Comparison of ENCODE assay signal across 9 mouse cellular contexts in the genomic region with DNA sequence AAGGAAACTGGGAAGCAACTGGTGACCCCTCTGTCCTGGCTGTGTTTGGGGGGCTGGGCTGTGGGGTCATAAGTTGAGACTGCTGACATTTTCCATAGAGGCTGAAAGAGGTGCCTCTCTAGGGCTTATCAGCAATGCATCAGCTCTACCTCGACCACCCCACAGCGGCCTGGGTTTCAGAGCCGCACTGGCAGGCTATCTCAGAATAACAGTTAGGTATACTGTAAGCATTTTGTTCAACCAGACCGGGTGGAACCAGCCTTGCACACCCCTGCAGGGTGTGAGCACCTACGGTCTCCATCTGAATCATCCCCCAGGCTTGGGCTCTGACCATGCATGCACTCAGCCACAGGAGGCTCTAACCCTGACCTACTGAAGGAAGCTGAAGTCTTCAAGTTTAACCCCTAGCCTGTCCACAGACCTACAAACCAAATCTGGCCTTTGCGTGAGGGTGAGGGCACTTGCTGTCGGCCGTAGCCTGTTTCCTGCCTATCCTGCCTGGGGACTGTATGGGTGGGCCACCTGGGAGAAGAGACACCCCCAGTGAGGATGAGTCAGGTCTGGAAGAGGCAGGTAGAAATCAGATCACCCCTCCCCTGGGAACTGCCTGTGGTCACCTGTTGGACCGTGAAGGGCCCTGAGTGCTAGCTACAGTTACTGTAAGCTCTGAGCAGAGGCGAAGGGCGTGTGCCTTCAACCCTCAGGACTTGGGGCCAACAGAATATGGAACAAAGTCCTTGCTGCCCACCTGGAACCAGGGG.
DNase-seq lines count a peak whose midpoint lies in the region; ATAC-seq and TF ChIP-seq lines count a peak whose summit lies in the region.
"Had no signal": no experiment of that assay in that cellular context is flagged by ENCODE, and none has a peak within 500 bp of the region (broad histone marks: within the 10 kb centered on the region; RNA-seq: fewer than 3 reads in every experiment).

No protein-coding gene starts in this region.

- H3K4me3 ChIP-seq in kidney, embryonic 16.5 days (ENCODE audit: low read length), result no peak overlapping the region
- H3K4me3 ChIP-seq in embryonic facial prominence, embryonic 13.5 days, result no peak overlapping the region
- no peak overlapping the region for H3K4me3 ChIP-seq in liver, embryonic 14.5 days (ENCODE audit: insufficient read depth in 1 of 2, low read depth in 2 of 2, low read length in 2 of 2)
- H3K4me3 ChIP-seq in layer of hippocampus, adult 2 months, result no peak overlapping the region

- peaks cover 49% of the 10 kb centered on the region for H3K4me1 ChIP-seq in kidney, embryonic 16.5 days (ENCODE audit: insufficient read depth, low read length)
- H3K4me1 ChIP-seq in embryonic facial prominence, embryonic 13.5 days, result peaks cover 53% of the 10 kb centered on the region
- H3K4me1 ChIP-seq in liver, embryonic 14.5 days (replicated peaks; ENCODE audit: control insufficient read depth in 2 of 2, insufficient read depth in 2 of 2, low read length in 1 of 2), result peaks cover 3 to 19% of the 10 kb centered on the region in 2 experiments; a peak in 3 of 4 replicates

- ATAC-seq in kidney, embryonic 16.5 days (ENCODE audit: low FRiP score, low TSS enrichment), result no peak; the same call in 1 of the 2 replicates
- no peak for ATAC-seq in embryonic facial prominence, embryonic 13.5 days (ENCODE audit: insufficient number of reproducible peaks, insufficient read depth, low FRiP score, low TSS enrichment, low read depth)
- ATAC-seq in liver, embryonic 14.5 days (ENCODE audit: insufficient read depth), result peak; percentile 27; the same call in 1 of the 2 replicates

- peak overlapping the region; percentile 78 for H3K27ac ChIP-seq in kidney, embryonic 16.5 days (ENCODE audit: low read length)
- H3K27ac ChIP-seq in embryonic facial prominence, embryonic 13.5 days, result peak overlapping the region; percentile 95
- H3K27ac ChIP-seq in liver, embryonic 14.5 days, result no peak overlapping the region
- H3K27ac ChIP-seq in layer of hippocampus, adult 2 months, result no peak overlapping the region

- TF ChIP-seq EP300 in liver, embryonic 14.5 days (IDR thresholded peaks at IDR 0.05; ENCODE audit: low read depth), result no peak

- no peak overlapping the region for H3K4me2 ChIP-seq in kidney, embryonic 16.5 days (replicated peaks; ENCODE audit: low read depth, low read length)
- peak overlapping the region; percentile 40; the same call in 1 of the 2 replicates for H3K4me2 ChIP-seq in embryonic facial prominence, embryonic 13.5 days
- H3K4me2 ChIP-seq in liver, embryonic 14.5 days (ENCODE audit: low read depth), result no peak overlapping the region

- WGBS in kidney, embryonic 16.5 days, result 70% methylated on average over 11 of the region's 11 CpGs
- 72% methylated on average over 11 of the region's 11 CpGs for WGBS in embryonic facial prominence, embryonic 13.5 days
- WGBS in liver, embryonic 14.5 days (ENCODE audit: insufficient replicate concordance), result 45% methylated on average over 11 of the region's 11 CpGs

- peak; percentile 41 for DNase-seq in adrenal gland, postnatal 14 days
- no peak for DNase-seq in adrenal gland, postnatal 10 days
- DNase-seq in kidney, postnatal 25 days, result no peak
- DNase-seq in liver, embryonic 14.5 days (ENCODE audit: low read depth in 3 of 3, low spot score in 3 of 3), result no peak
- no peak for DNase-seq in yolk sac, embryonic 10.5 days (ENCODE audit: low spot score)
- no peak for DNase-seq in layer of hippocampus, adult 2 months (ENCODE audit: low spot score in 2 of 2)
- DNase-seq: heart, postnatal 14 days had no signal

- no peaks in the 10 kb centered on the region for H3K9me3 ChIP-seq in kidney, embryonic 16.5 days (ENCODE audit: low read length)
- H3K9me3 ChIP-seq in embryonic facial prominence, embryonic 13.5 days, result no peaks in the 10 kb centered on the region
- no peaks in the 10 kb centered on the region for H3K9me3 ChIP-seq in liver, embryonic 14.5 days (ENCODE audit: control insufficient read depth, low read length)

- H3K9ac ChIP-seq in kidney, embryonic 16.5 days (replicated peaks; ENCODE audit: low read length), result peak overlapping the region; percentile 32; the same call in 1 of the 2 replicates
- 0 out of 2 replicates have a peak overlapping the region, but pooled peaks have one; percentile 46 for H3K9ac ChIP-seq in embryonic facial prominence, embryonic 13.5 days
- H3K9ac ChIP-seq in liver, embryonic 14.5 days (replicated peaks), result no peak overlapping the region

- H3K36me3 ChIP-seq in kidney, embryonic 16.5 days (ENCODE audit: insufficient read depth, low read length), result peaks cover 40% of the 10 kb centered on the region
- peaks cover 48% of the 10 kb centered on the region for H3K36me3 ChIP-seq in embryonic facial prominence, embryonic 13.5 days
- peaks cover 3% of the 10 kb centered on the region for H3K36me3 ChIP-seq in liver, embryonic 14.5 days (replicated peaks; ENCODE audit: control insufficient read depth, insufficient read depth, low read depth)

- TF ChIP-seq CTCF in liver, embryonic 14.5 days (IDR thresholded peaks at IDR 0.05; ENCODE audit: low read depth), result no peak
- TF ChIP-seq CTCF in layer of hippocampus, adult 2 months (conservative IDR thresholded peaks at IDR 0.05), result no peak

- no peaks in the 10 kb centered on the region for H3K27me3 ChIP-seq in kidney, embryonic 16.5 days (ENCODE audit: insufficient read depth, low read length)
- no peaks in the 10 kb centered on the region for H3K27me3 ChIP-seq in embryonic facial prominence, embryonic 13.5 days
- no peaks in the 10 kb centered on the region for H3K27me3 ChIP-seq in liver, embryonic 14.5 days (ENCODE audit: control insufficient read depth, insufficient read depth, low read length)

Comparison
In these comparisons a context has a peak if more than half of its experiments do, and no peak if none do; other contexts are left out.
1. H3K27ac ChIP-seq: peak in kidney, embryonic 16.5 days (single experiment) and embryonic facial prominence, embryonic 13.5 days (single experiment); none in liver, embryonic 14.5 days (single experiment) and layer of hippocampus, adult 2 months (single experiment).